In the genomic region with DNA sequence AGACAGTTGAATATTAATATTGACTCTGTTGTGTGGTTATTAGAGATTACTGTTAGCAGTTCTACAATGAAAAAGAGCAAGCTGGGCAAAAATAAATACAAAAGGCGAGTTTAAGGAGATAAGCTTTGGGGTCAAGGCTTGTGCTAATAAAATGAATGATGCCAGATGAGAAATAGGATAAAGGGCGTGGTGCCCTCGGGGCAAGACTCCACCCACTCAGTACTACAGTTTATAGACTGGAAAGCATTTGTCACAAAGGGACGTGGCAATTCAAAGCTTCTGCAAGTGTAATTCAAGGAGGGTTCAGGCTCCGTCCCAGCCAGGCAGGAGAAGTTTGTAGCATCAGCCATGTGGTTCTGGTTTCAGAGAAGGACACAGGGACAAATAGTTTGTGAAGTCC, we compare ENCODE assay signal across 24 mouse cellular contexts. TPM values are rescaled to one million over a fixed set of nuclear protein-coding genes. Genes with fewer than 3 reads are reported as not detected.
DNase-seq lines count a peak whose midpoint lies in the region; ATAC-seq and TF ChIP-seq lines count a peak whose summit lies in the region.
"Had no signal": no experiment of that assay in that cellular context is flagged by ENCODE, and none has a peak within 500 bp of the region (broad histone marks: within the 10 kb centered on the region; RNA-seq: fewer than 3 reads in every experiment).

No protein-coding gene starts in this region.

- no peak for TF ChIP-seq CTCF in intestine, postnatal 0 days (IDR thresholded peaks at IDR 0.05; ENCODE audit: low read depth)

- no peak overlapping the region for H3K4me2 ChIP-seq in intestine, embryonic 14.5 days (ENCODE audit: low read length)
- H3K4me2 ChIP-seq in intestine, postnatal 0 days (replicated peaks; ENCODE audit: low read depth) = no peak overlapping the region
- H3K4me2 ChIP-seq: embryonic facial prominence, embryonic 13.5 days; embryonic facial prominence, embryonic 15.5 days; forebrain, embryonic 12.5 days had no signal

- H3K27me3 ChIP-seq in intestine, embryonic 14.5 days (replicated peaks; ENCODE audit: control insufficient read depth, insufficient read depth, low read length) = no peaks in the 10 kb centered on the region
- H3K27me3 ChIP-seq in intestine, postnatal 0 days (replicated peaks; ENCODE audit: control insufficient read depth, insufficient read depth, low read length) = no peaks in the 10 kb centered on the region
- no peaks in the 10 kb centered on the region for H3K27me3 ChIP-seq in embryonic facial prominence, embryonic 10.5 days (replicated peaks; ENCODE audit: low read depth, poor library complexity, severe bottlenecking)
- H3K27me3 ChIP-seq: embryonic facial prominence, embryonic 13.5 days; embryonic facial prominence, embryonic 15.5 days; forebrain, embryonic 12.5 days had no signal

- no peak overlapping the region for H3K27ac ChIP-seq in intestine, embryonic 14.5 days (ENCODE audit: low read depth)
- H3K27ac ChIP-seq in intestine, postnatal 0 days (ENCODE audit: low read depth, low read length) = no peak overlapping the region
- H3K27ac ChIP-seq in embryonic facial prominence, embryonic 10.5 days (replicated peaks) = no peak overlapping the region
- H3K27ac ChIP-seq: embryonic facial prominence, embryonic 13.5 days; embryonic facial prominence, embryonic 15.5 days; forebrain, embryonic 10.5 days; forebrain, embryonic 12.5 days had no signal

- 48% methylated on average over 5 of the region's 5 CpGs for WGBS in intestine, embryonic 14.5 days
- WGBS in intestine, postnatal 0 days = 27% methylated on average over 5 of the region's 5 CpGs
- WGBS in embryonic facial prominence, embryonic 10.5 days = 57% methylated on average over 5 of the region's 5 CpGs

- no peak overlapping the region for H3K9ac ChIP-seq in intestine, embryonic 14.5 days (ENCODE audit: low read length)
- H3K9ac ChIP-seq in intestine, postnatal 0 days (ENCODE audit: low read depth, low read length) = no peak overlapping the region
- H3K9ac ChIP-seq: embryonic facial prominence, embryonic 13.5 days; embryonic facial prominence, embryonic 15.5 days; forebrain, embryonic 12.5 days had no signal

- no peaks in the 10 kb centered on the region for H3K36me3 ChIP-seq in intestine, embryonic 14.5 days (ENCODE audit: control insufficient read depth, insufficient read depth, low read length)
- H3K36me3 ChIP-seq in intestine, postnatal 0 days (ENCODE audit: control insufficient read depth, insufficient read depth) = no peaks in the 10 kb centered on the region
- H3K36me3 ChIP-seq in embryonic facial prominence, embryonic 10.5 days (replicated peaks) = no peaks in the 10 kb centered on the region
- H3K36me3 ChIP-seq: embryonic facial prominence, embryonic 13.5 days; embryonic facial prominence, embryonic 15.5 days; forebrain, embryonic 10.5 days; forebrain, embryonic 12.5 days had no signal

- ATAC-seq in intestine, embryonic 14.5 days (replicated peaks; ENCODE audit: low FRiP score, low TSS enrichment, low read depth) = no peak
- ATAC-seq in intestine, postnatal 0 days = no peak
- ATAC-seq: forebrain, embryonic 14.5 days; forebrain, embryonic 16.5 days had no signal

- DNase-seq in heart, adult 11 months = peak; percentile 72
- no peak for DNase-seq in heart, postnatal 25 days (ENCODE audit: low spot score)
- DNase-seq in intestine, embryonic 14.5 days (ENCODE audit: low spot score) = peak; percentile 38
- peak; percentile 10 for DNase-seq in 3T3-L1 (ENCODE audit: low read depth, low spot score)
- DNase-seq in embryonic facial prominence, embryonic 10.5 days (ENCODE audit: low spot score) = peak; percentile 41
- no peak for DNase-seq in embryo, embryonic 10.5 days (ENCODE audit: low spot score)
- DNase-seq in B cell, adult 2 months = no peak
- DNase-seq: adrenal gland, postnatal 10 days; adrenal gland, postnatal 25 days; cerebellum, adult 11 months; cerebellum, adult 2 months; cerebellum, adult 9-10 months; cerebellum, postnatal 10 days; cerebellum, postnatal 25 days; embryo, embryonic 11 days had no signal

- no peaks in the 10 kb centered on the region for H3K4me1 ChIP-seq in intestine, embryonic 14.5 days (replicated peaks; ENCODE audit: control insufficient read depth, insufficient read depth, low read length)
- no peaks in the 10 kb centered on the region for H3K4me1 ChIP-seq in intestine, postnatal 0 days (replicated peaks; ENCODE audit: control insufficient read depth, insufficient read depth, low read length)
- H3K4me1 ChIP-seq in embryonic facial prominence, embryonic 10.5 days = peaks cover 4% of the 10 kb centered on the region
- H3K4me1 ChIP-seq: embryonic facial prominence, embryonic 15.5 days; forebrain, embryonic 10.5 days; forebrain, embryonic 12.5 days had no signal

- no peak overlapping the region for H3K4me3 ChIP-seq in intestine, embryonic 14.5 days (ENCODE audit: low read depth, low read length)
- no peak overlapping the region for H3K4me3 ChIP-seq in intestine, postnatal 0 days (ENCODE audit: low read depth, low read length)
- no peak overlapping the region for H3K4me3 ChIP-seq in embryonic facial prominence, embryonic 10.5 days
- H3K4me3 ChIP-seq: embryonic facial prominence, embryonic 13.5 days; embryonic facial prominence, embryonic 15.5 days; erythroblast, embryonic 14.5 days; forebrain, embryonic 10.5 days; forebrain, embryonic 12.5 days had no signal

- intact Hi-C loops in heart, postnatal 25 days (cut with DNase I) = no loop called here

- H3K9me3 ChIP-seq in intestine, embryonic 14.5 days (ENCODE audit: control insufficient read depth, low read length) = no peaks in the 10 kb centered on the region; the same call in 1 of the 2 replicates
- no peaks in the 10 kb centered on the region for H3K9me3 ChIP-seq in intestine, postnatal 0 days (ENCODE audit: control insufficient read depth)
- no peaks in the 10 kb centered on the region; the same call in 1 of the 2 replicates for H3K9me3 ChIP-seq in embryonic facial prominence, embryonic 10.5 days
- H3K9me3 ChIP-seq: embryonic facial prominence, embryonic 13.5 days; embryonic facial prominence, embryonic 15.5 days; forebrain, embryonic 12.5 days had no signal

RNA-seq across cellular contexts. Expression of a gene that starts 30.0 kb away (rescaled TPM):
- 10 to 100 TPM; 13.7 to 13.9 TPM for total RNA-seq in heart, postnatal 25 days (2021)
- polyA plus RNA-seq in intestine, embryonic 14.5 days (2014; fragmentation: Nextera tagmentation; extraction: Ambion mirVana) = 35.5 and 39.1 TPM in 2 replicates
- polyA plus RNA-seq in intestine, postnatal 0 days (2015; fragmentation: Nextera tagmentation; extraction: Ambion mirVana) = 27.1 and 27.2 TPM in 2 replicates
- polyA plus RNA-seq in embryonic facial prominence, embryonic 10.5 days (2016; fragmentation: Nextera tagmentation; extraction: Ambion mirVana) = 29.4 and 32.4 TPM in 2 replicates
- total RNA-seq: MEL had no signal

Comparison
In these comparisons a context has a peak if more than half of its experiments do, and no peak if none do; other contexts are left out.
1. DNase-seq: peak in heart, adult 11 months (single experiment), intestine, embryonic 14.5 days (single experiment), 3T3-L1 (single experiment) and embryonic facial prominence, embryonic 10.5 days (single experiment); none in heart, postnatal 25 days (single experiment), embryo, embryonic 10.5 days (single experiment) and B cell, adult 2 months (0 of 2).